Mouse (Mus musculus) thymus, adult 2 months (tissue): ENCODE results near the gene Kif6.

Experiments
- CTCF ChIP-seq: fragments of 200-500 bp; IDR thresholded peaks from 2 replicates; pipeline ENCODE4 v1.5.1; 2012; ENCODE audit warnings: mild to moderate bottlenecking, control low read depth, low read length, moderate library complexity, borderline replicate concordance; ENCODE audit not compliant: control insufficient read depth, poor library complexity, insufficient read depth; ENCODE audit errors: extremely low read depth
- POLR2A ChIP-seq: fragments of 200-500 bp; IDR thresholded peaks from 2 replicates; pipeline ENCODE4 v1.6.1; 2012; ENCODE audit warnings: mild to moderate bottlenecking, low read length, control low read depth, moderate library complexity; ENCODE audit not compliant: control insufficient read depth, poor library complexity, insufficient read depth; ENCODE audit errors: extremely low read depth

DNA sequence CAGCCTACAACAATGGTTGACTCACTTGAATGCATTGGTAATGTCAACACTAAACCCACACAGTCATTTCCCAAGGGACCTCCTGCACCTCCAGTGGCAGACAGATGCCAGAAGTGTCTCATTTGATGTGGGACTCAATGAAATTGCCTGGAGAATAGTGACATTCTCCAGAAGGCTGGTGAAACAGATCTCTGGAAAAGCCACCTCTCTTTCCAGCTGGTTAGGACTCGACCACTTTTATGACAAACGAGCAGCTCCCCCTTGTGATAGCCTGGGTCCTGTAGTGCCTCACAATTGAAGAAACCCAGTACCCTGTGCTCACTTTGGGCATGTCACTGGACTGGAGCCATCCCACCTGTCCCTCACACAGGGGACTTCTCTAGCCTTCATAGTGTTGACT, 257.4 kb downstream of the Kif6 start:
- no peak for TF ChIP-seq POLR2A
- no peak for TF ChIP-seq CTCF
